Mouse (Mus musculus): ENCODE results near the gene Tysnd1.

GRCm38 (mm10) chr10:61720331-61720730 lies 25.0 kb downstream of the Tysnd1 start:
- TF ChIP-seq CTCF (IDR thresholded peaks at IDR 0.05; ENCODE audit: low read depth, low read length) (no peak), POLR2A (IDR thresholded peaks at IDR 0.05; ENCODE audit: borderline replicate concordance, low read depth, low read length) (no peak)

Data from bone marrow macrophage, adult 2 months (primary cell).